In genomic region chr12:72433241-72433865, GRCm38 (mm10) we compare ENCODE assay signal across 17 mouse cellular contexts. TPM values are rescaled to one million over a fixed set of nuclear protein-coding genes. Genes with fewer than 3 reads are reported as not detected.
DNase-seq lines count a peak whose midpoint lies in the region; ATAC-seq lines count a peak whose summit lies in the region.
"Had no signal": no experiment of that assay in that cellular context is flagged by ENCODE, and none has a peak within 500 bp of the region (broad histone marks: within the 10 kb centered on the region; RNA-seq: fewer than 3 reads in every experiment).

No protein-coding gene starts in this region.

- H3K36me3 ChIP-seq in forebrain, embryonic 15.5 days, result no peaks in the 10 kb centered on the region
- no peaks in the 10 kb centered on the region for H3K36me3 ChIP-seq in forebrain, embryonic 11.5 days (ENCODE audit: control insufficient read depth, insufficient read depth, low read length)
- no peaks in the 10 kb centered on the region for H3K36me3 ChIP-seq in hindbrain, embryonic 16.5 days (ENCODE audit: control insufficient read depth, insufficient read depth, low read length)
- no peaks in the 10 kb centered on the region for H3K36me3 ChIP-seq in hindbrain, embryonic 13.5 days
- H3K36me3 ChIP-seq in neural tube, embryonic 13.5 days, result no peaks in the 10 kb centered on the region
- H3K36me3 ChIP-seq: G1E; limb, embryonic 13.5 days; midbrain, embryonic 13.5 days had no signal

- no peaks in the 10 kb centered on the region for H3K9me3 ChIP-seq in forebrain, embryonic 15.5 days
- H3K9me3 ChIP-seq in forebrain, embryonic 11.5 days (ENCODE audit: control insufficient read depth, low read length), result no peaks in the 10 kb centered on the region
- no peaks in the 10 kb centered on the region for H3K9me3 ChIP-seq in hindbrain, embryonic 16.5 days (ENCODE audit: control insufficient read depth, low read length)
- no peaks in the 10 kb centered on the region for H3K9me3 ChIP-seq in hindbrain, embryonic 13.5 days
- no peaks in the 10 kb centered on the region for H3K9me3 ChIP-seq in neural tube, embryonic 13.5 days
- H3K9me3 ChIP-seq: G1E; limb, embryonic 13.5 days; midbrain, embryonic 13.5 days had no signal

- WGBS in forebrain, embryonic 15.5 days, result 29% methylated on average over 9 of the region's 9 CpGs
- 84% methylated on average over 9 of the region's 9 CpGs for WGBS in forebrain, embryonic 11.5 days
- WGBS in hindbrain, embryonic 16.5 days, result 47% methylated on average over 9 of the region's 9 CpGs
- WGBS in hindbrain, embryonic 13.5 days, result 54% methylated on average over 9 of the region's 9 CpGs
- WGBS in neural tube, embryonic 13.5 days, result 46% methylated on average over 9 of the region's 9 CpGs

- peak overlapping the region; percentile 18; the same call in 1 of the 2 replicates for H3K27ac ChIP-seq in forebrain, embryonic 15.5 days (replicated peaks)
- H3K27ac ChIP-seq in forebrain, embryonic 11.5 days (ENCODE audit: low read depth, low read length), result no peak overlapping the region
- H3K27ac ChIP-seq in hindbrain, embryonic 16.5 days (ENCODE audit: low read depth, low read length), result no peak overlapping the region
- H3K27ac ChIP-seq in hindbrain, embryonic 13.5 days, result no peak overlapping the region; the same call in 1 of the 2 replicates
- H3K27ac ChIP-seq in neural tube, embryonic 13.5 days (replicated peaks), result peak overlapping the region; percentile 38; the same call in 1 of the 2 replicates
- H3K27ac ChIP-seq: limb, embryonic 13.5 days; midbrain, embryonic 13.5 days had no signal

- H3K4me3 ChIP-seq in forebrain, embryonic 15.5 days, result no peak overlapping the region
- H3K4me3 ChIP-seq in forebrain, embryonic 11.5 days (ENCODE audit: low read depth, low read length), result no peak overlapping the region
- no peak overlapping the region for H3K4me3 ChIP-seq in hindbrain, embryonic 16.5 days (ENCODE audit: low read length)
- no peak overlapping the region for H3K4me3 ChIP-seq in hindbrain, embryonic 13.5 days
- no peak overlapping the region for H3K4me3 ChIP-seq in neural tube, embryonic 13.5 days
- H3K4me3 ChIP-seq: limb, embryonic 13.5 days; midbrain, embryonic 13.5 days had no signal

- H3K4me1 ChIP-seq in forebrain, embryonic 15.5 days, result peaks cover 15% of the 10 kb centered on the region
- H3K4me1 ChIP-seq in forebrain, embryonic 11.5 days (replicated peaks; ENCODE audit: control insufficient read depth, insufficient read depth, low read length), result no peaks in the 10 kb centered on the region
- H3K4me1 ChIP-seq in hindbrain, embryonic 16.5 days (ENCODE audit: control insufficient read depth, insufficient read depth, low read depth, low read length), result no peaks in the 10 kb centered on the region; the same call in 1 of the 2 replicates
- H3K4me1 ChIP-seq in hindbrain, embryonic 13.5 days (replicated peaks), result peaks cover 6% of the 10 kb centered on the region; the same call in 1 of the 2 replicates
- peaks cover 13% of the 10 kb centered on the region; the same call in 1 of the 2 replicates for H3K4me1 ChIP-seq in neural tube, embryonic 13.5 days (replicated peaks)
- H3K4me1 ChIP-seq: limb, embryonic 13.5 days had no signal

- H3K4me2 ChIP-seq in forebrain, embryonic 15.5 days (replicated peaks), result no peak overlapping the region
- H3K4me2 ChIP-seq in forebrain, embryonic 11.5 days (ENCODE audit: low read depth, low read length, severe bottlenecking), result no peak overlapping the region
- H3K4me2 ChIP-seq in hindbrain, embryonic 16.5 days (ENCODE audit: low read length), result no peak overlapping the region
- H3K4me2 ChIP-seq in hindbrain, embryonic 13.5 days, result no peak overlapping the region
- H3K4me2 ChIP-seq in neural tube, embryonic 13.5 days, result no peak overlapping the region
- H3K4me2 ChIP-seq: limb, embryonic 13.5 days; midbrain, embryonic 13.5 days had no signal

- no peak for ATAC-seq in forebrain, embryonic 15.5 days (replicated peaks)
- ATAC-seq in forebrain, embryonic 11.5 days (replicated peaks; ENCODE audit: low FRiP score), result no peak
- ATAC-seq in hindbrain, embryonic 16.5 days, result peak; percentile 72
- no peak for ATAC-seq in hindbrain, embryonic 13.5 days (ENCODE audit: low FRiP score)
- ATAC-seq in neural tube, embryonic 13.5 days (ENCODE audit: low read depth), result no peak; the same call in 1 of the 2 replicates
- ATAC-seq: activated CD4-positive, CD25-positive, alpha-beta regulatory T cell, adult 4 months; midbrain, embryonic 13.5 days had no signal

- H3K27me3 ChIP-seq in forebrain, embryonic 15.5 days, result no peaks in the 10 kb centered on the region
- no peaks in the 10 kb centered on the region for H3K27me3 ChIP-seq in forebrain, embryonic 11.5 days (ENCODE audit: control insufficient read depth, insufficient read depth, low read length)
- H3K27me3 ChIP-seq in hindbrain, embryonic 16.5 days (replicated peaks; ENCODE audit: control insufficient read depth, insufficient read depth, low read length), result no peaks in the 10 kb centered on the region
- no peaks in the 10 kb centered on the region for H3K27me3 ChIP-seq in hindbrain, embryonic 13.5 days
- no peaks in the 10 kb centered on the region for H3K27me3 ChIP-seq in neural tube, embryonic 13.5 days
- H3K27me3 ChIP-seq: limb, embryonic 13.5 days; midbrain, embryonic 13.5 days had no signal

- DNase-seq in forebrain, embryonic 11.5 days (ENCODE audit: low spot score), result no peak
- no peak for DNase-seq in neural tube, embryonic 10.5 days (ENCODE audit: extremely low spot score, low spot score)
- peak; percentile 59 for DNase-seq in lung, postnatal 14 days
- DNase-seq in spleen, adult 12 weeks (ENCODE audit: low spot score), result no peak
- DNase-seq: cerebellum, adult 2 months; embryo, embryonic 11 days; layer of hippocampus, postnatal 36 days; right cerebral cortex, postnatal 14 days; thymus, postnatal 25 days had no signal

- H3K9ac ChIP-seq in forebrain, embryonic 15.5 days (replicated peaks), result no peak overlapping the region
- H3K9ac ChIP-seq in forebrain, embryonic 11.5 days (ENCODE audit: low read length), result no peak overlapping the region
- H3K9ac ChIP-seq in hindbrain, embryonic 16.5 days (ENCODE audit: low read depth, low read length), result no peak overlapping the region
- H3K9ac ChIP-seq in hindbrain, embryonic 13.5 days, result no peak overlapping the region
- no peak overlapping the region for H3K9ac ChIP-seq in neural tube, embryonic 13.5 days
- H3K9ac ChIP-seq: limb, embryonic 13.5 days; midbrain, embryonic 13.5 days had no signal

RNA-seq across cellular contexts. Expression of gene Lrrc9, which starts 8.3 kb away (rescaled TPM):
- 3.3 and 3.9 TPM in 2 replicates for polyA plus RNA-seq in forebrain, embryonic 15.5 days (2015; fragmentation: Nextera tagmentation; extraction: Ambion mirVana)
- 2.6 and 2.8 TPM in 2 replicates for polyA plus RNA-seq in forebrain, embryonic 11.5 days (2014; fragmentation: Nextera tagmentation; extraction: Ambion mirVana)
- 3.3 and 3.9 TPM in 2 replicates for polyA plus RNA-seq in hindbrain, embryonic 16.5 days (2015; fragmentation: Nextera tagmentation; extraction: Ambion mirVana)
- 3.6 and 4.1 TPM in 2 replicates for polyA plus RNA-seq in hindbrain, embryonic 13.5 days (2015; fragmentation: Nextera tagmentation; extraction: Ambion mirVana)
- 3.4 and 4.1 TPM in 2 replicates for polyA plus RNA-seq in neural tube, embryonic 13.5 days (2015; fragmentation: Nextera tagmentation; extraction: Ambion mirVana)
- polyA plus RNA-seq: activated CD4-positive, CD25-positive, alpha-beta regulatory T cell, adult 4 months; G1E had no signal

RNA-seq across cellular contexts. Expression of gene Rtn1, which starts 24.5 kb away (rescaled TPM):
- polyA plus RNA-seq in forebrain, embryonic 15.5 days (2015; fragmentation: Nextera tagmentation; extraction: Ambion mirVana), result 2,106 and 2,212 TPM in 2 replicates
- polyA plus RNA-seq in forebrain, embryonic 11.5 days (2014; fragmentation: Nextera tagmentation; extraction: Ambion mirVana), result 235 and 273 TPM in 2 replicates
- 3,305 and 3,556 TPM in 2 replicates for polyA plus RNA-seq in hindbrain, embryonic 16.5 days (2015; fragmentation: Nextera tagmentation; extraction: Ambion mirVana)
- polyA plus RNA-seq in hindbrain, embryonic 13.5 days (2015; fragmentation: Nextera tagmentation; extraction: Ambion mirVana), result 2,446 and 2,546 TPM in 2 replicates
- 1,998 and 2,137 TPM in 2 replicates for polyA plus RNA-seq in neural tube, embryonic 13.5 days (2015; fragmentation: Nextera tagmentation; extraction: Ambion mirVana)
- polyA plus RNA-seq: G1E had no signal

Comparison
In these comparisons a context has a peak if more than half of its experiments do, and no peak if none do; other contexts are left out.
1. H3K27ac ChIP-seq: peak in forebrain, embryonic 15.5 days (single experiment) and neural tube, embryonic 13.5 days (single experiment); none in forebrain, embryonic 11.5 days (single experiment), hindbrain, embryonic 16.5 days (single experiment) and hindbrain, embryonic 13.5 days (single experiment).